ENCODE assay signal across 8 mouse cellular contexts in the genomic region with DNA sequence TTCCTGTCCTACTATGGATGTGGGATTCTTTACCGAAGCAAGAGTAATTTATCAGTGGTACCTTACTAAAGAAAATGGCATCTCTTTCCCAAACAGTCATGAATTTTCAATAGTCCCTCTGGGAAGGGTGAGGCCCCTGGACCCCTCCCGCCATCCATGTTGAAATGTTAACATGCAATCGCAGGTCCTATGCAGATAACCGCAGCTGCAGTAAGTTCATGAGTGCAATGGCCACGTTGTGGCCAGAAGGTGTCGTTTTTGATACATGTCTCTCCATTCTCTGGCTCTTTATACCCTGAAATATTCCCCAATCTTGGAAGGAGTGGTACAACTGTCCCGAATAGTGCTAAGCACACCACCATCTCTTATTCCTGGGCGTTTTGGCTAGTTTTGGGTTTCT. TPM values are rescaled to one million over a fixed set of nuclear protein-coding genes. Genes with fewer than 3 reads are reported as not detected.
A peak's percentile ranks its signal among the peaks of the same experiment; 100 is the strongest.
DNase-seq lines count a peak whose midpoint lies in the region; ATAC-seq and TF ChIP-seq lines count a peak whose summit lies in the region.

No protein-coding gene starts in this region.

- H3K9me3 ChIP-seq in ES-Bruce4 (replicated peaks; ENCODE audit: control insufficient read depth, insufficient read depth, low read length, poor library complexity, severe bottlenecking), result no peaks in the 10 kb centered on the region
- no peaks in the 10 kb centered on the region for H3K9me3 ChIP-seq in forebrain, embryonic 13.5 days (replicated peaks)
- no peaks in the 10 kb centered on the region for H3K9me3 ChIP-seq in limb, embryonic 15.5 days
- no peaks in the 10 kb centered on the region for H3K9me3 ChIP-seq in stomach, postnatal 0 days (ENCODE audit: control insufficient read depth, low read length)

- no peak for ATAC-seq in forebrain, embryonic 13.5 days
- ATAC-seq in limb, embryonic 15.5 days (ENCODE audit: insufficient number of reproducible peaks, low FRiP score, low TSS enrichment, low read depth), result no peak
- no peak for ATAC-seq in stomach, postnatal 0 days (ENCODE audit: low FRiP score, low TSS enrichment)
- ATAC-seq in monocyte, adult 5-6 weeks (replicated peaks; ENCODE audit: insufficient number of reproducible peaks, low FRiP score, low TSS enrichment, poor library complexity, severe bottlenecking), result no peak

- peak; percentile 30 for DNase-seq in cerebellum, adult 9-11 months
- no peak for DNase-seq in cerebellum, postnatal 4 days (ENCODE audit: low spot score in 2 of 2)
- no peak for DNase-seq in stomach, postnatal 0 days (ENCODE audit: low spot score)
- DNase-seq in B cell, adult 2 months, result no peak

- TF ChIP-seq EP300 in ES-Bruce4 (IDR thresholded peaks at IDR 0.05; ENCODE audit: insufficient read depth, low read depth, low read length), result no peak
- no peak for TF ChIP-seq EP300 in stomach, postnatal 0 days (optimal IDR thresholded peaks at IDR 0.05)

- peak overlapping the region; percentile 86 for H3K4me2 ChIP-seq in forebrain, embryonic 13.5 days
- H3K4me2 ChIP-seq in limb, embryonic 15.5 days, result peak overlapping the region; percentile 86
- peak overlapping the region; percentile 75 for H3K4me2 ChIP-seq in stomach, postnatal 0 days (replicated peaks; ENCODE audit: low read depth)

- peak overlapping the region; percentile 94 for H3K27ac ChIP-seq in ES-Bruce4 (ENCODE audit: insufficient read depth, low read length)
- no peak overlapping the region; the same call in 1 of the 2 replicates for H3K27ac ChIP-seq in forebrain, embryonic 13.5 days
- no peak overlapping the region for H3K27ac ChIP-seq in limb, embryonic 15.5 days
- H3K27ac ChIP-seq in stomach, postnatal 0 days (replicated peaks), result no peak overlapping the region

- H3K36me3 ChIP-seq in ES-Bruce4 (ENCODE audit: control insufficient read depth, insufficient read depth, low read length, poor library complexity, severe bottlenecking), result peaks cover 22% of the 10 kb centered on the region
- peaks cover 23% of the 10 kb centered on the region for H3K36me3 ChIP-seq in forebrain, embryonic 13.5 days (ENCODE audit: poor library complexity, severe bottlenecking)
- peaks cover 27% of the 10 kb centered on the region for H3K36me3 ChIP-seq in limb, embryonic 15.5 days
- peaks cover 2% of the 10 kb centered on the region; the same call in 1 of the 2 replicates for H3K36me3 ChIP-seq in stomach, postnatal 0 days (ENCODE audit: control insufficient read depth, insufficient read depth, low read length)

- 55% methylated on average over 8 of the region's 8 CpGs for WGBS in forebrain, embryonic 13.5 days
- 57% methylated on average over 8 of the region's 8 CpGs for WGBS in limb, embryonic 15.5 days
- WGBS in stomach, postnatal 0 days, result 49% methylated on average over 8 of the region's 8 CpGs

- no peak for TF ChIP-seq CTCF in ES-Bruce4 (IDR thresholded peaks at IDR 0.05; ENCODE audit: low read depth, low read length)
- TF ChIP-seq CTCF in stomach, postnatal 0 days (IDR thresholded peaks at IDR 0.05; ENCODE audit: low read depth), result peak; percentile 50

- no peaks in the 10 kb centered on the region for H3K4me1 ChIP-seq in ES-Bruce4 (ENCODE audit: control insufficient read depth, insufficient read depth, low read length)
- peaks cover 21% of the 10 kb centered on the region for H3K4me1 ChIP-seq in forebrain, embryonic 13.5 days
- peaks cover 14% of the 10 kb centered on the region for H3K4me1 ChIP-seq in limb, embryonic 15.5 days
- H3K4me1 ChIP-seq in stomach, postnatal 0 days (replicated peaks; ENCODE audit: control insufficient read depth, insufficient read depth), result 0 out of 2 replicates have a peak, but pooled peaks cover 3% of the 10 kb centered on the region

- H3K4me3 ChIP-seq in ES-Bruce4 (ENCODE audit: low read depth, low read length), result peak overlapping the region; percentile 75
- H3K4me3 ChIP-seq in forebrain, embryonic 13.5 days, result peak overlapping the region; percentile 71
- peak overlapping the region; percentile 81 for H3K4me3 ChIP-seq in limb, embryonic 15.5 days
- peak overlapping the region; percentile 84; the same call in 1 of the 2 replicates for H3K4me3 ChIP-seq in stomach, postnatal 0 days (ENCODE audit: low read depth, low read length)

- H3K27me3 ChIP-seq in ES-Bruce4 (ENCODE audit: control insufficient read depth, insufficient read depth, low read length, poor library complexity, severe bottlenecking), result no peaks in the 10 kb centered on the region
- no peaks in the 10 kb centered on the region for H3K27me3 ChIP-seq in forebrain, embryonic 13.5 days
- no peaks in the 10 kb centered on the region for H3K27me3 ChIP-seq in limb, embryonic 15.5 days
- no peaks in the 10 kb centered on the region for H3K27me3 ChIP-seq in stomach, postnatal 0 days (ENCODE audit: control insufficient read depth, insufficient read depth, low read length)

- TF ChIP-seq POLR2A in ES-Bruce4 (IDR thresholded peaks at IDR 0.05; ENCODE audit: insufficient read depth, low read length), result no peak

- H3K9ac ChIP-seq in ES-Bruce4 (ENCODE audit: low read depth, poor library complexity, severe bottlenecking), result peak overlapping the region; percentile 94
- no peak overlapping the region for H3K9ac ChIP-seq in forebrain, embryonic 13.5 days
- no peak overlapping the region for H3K9ac ChIP-seq in limb, embryonic 15.5 days
- no peak overlapping the region for H3K9ac ChIP-seq in stomach, postnatal 0 days (ENCODE audit: low read length)

RNA-seq across cellular contexts. Expression of a gene that starts 0.8 kb away (rescaled TPM):
- 60.6 and 65.1 TPM in 2 replicates for polyA plus RNA-seq in ES-Bruce4 (2011; ENCODE audit: insufficient read depth, insufficient read length, low read depth, missing spikeins)
- polyA plus RNA-seq in forebrain, embryonic 13.5 days (2015; fragmentation: Nextera tagmentation; extraction: Ambion mirVana), result 125 and 126 TPM in 2 replicates
- polyA plus RNA-seq in limb, embryonic 15.5 days (2015; fragmentation: Nextera tagmentation; extraction: Ambion mirVana), result 52.5 and 54.9 TPM in 2 replicates
- 36.9 and 38.2 TPM in 2 replicates for polyA plus RNA-seq in stomach, postnatal 0 days (2015; fragmentation: Nextera tagmentation; extraction: Ambion mirVana)
- 75.3 to 119 TPM (median 109 TPM) in 3 replicates for total RNA-seq in monocyte, adult 5-6 weeks (2017)

RNA-seq across cellular contexts. Expression of a gene that starts 13.4 kb away (rescaled TPM):
- not detected in 2 replicates for polyA plus RNA-seq in ES-Bruce4 (2011; ENCODE audit: insufficient read depth, insufficient read length, low read depth, missing spikeins)
- not detected in 2 replicates for polyA plus RNA-seq in forebrain, embryonic 13.5 days (2015; fragmentation: Nextera tagmentation; extraction: Ambion mirVana)
- not detected in 2 replicates for polyA plus RNA-seq in limb, embryonic 15.5 days (2015; fragmentation: Nextera tagmentation; extraction: Ambion mirVana)
- not detected in 2 replicates for polyA plus RNA-seq in stomach, postnatal 0 days (2015; fragmentation: Nextera tagmentation; extraction: Ambion mirVana)
- total RNA-seq in monocyte, adult 5-6 weeks (2017), result not detected in 3 replicates

RNA-seq across cellular contexts. Expression of a gene that starts 57.0 kb away (rescaled TPM):
- not detected in 2 replicates for polyA plus RNA-seq in ES-Bruce4 (2011; ENCODE audit: insufficient read depth, insufficient read length, low read depth, missing spikeins)
- 9.5 and 10.4 TPM in 2 replicates for polyA plus RNA-seq in forebrain, embryonic 13.5 days (2015; fragmentation: Nextera tagmentation; extraction: Ambion mirVana)
- polyA plus RNA-seq in limb, embryonic 15.5 days (2015; fragmentation: Nextera tagmentation; extraction: Ambion mirVana), result 119 and 143 TPM in 2 replicates
- polyA plus RNA-seq in stomach, postnatal 0 days (2015; fragmentation: Nextera tagmentation; extraction: Ambion mirVana), result 48.9 and 54.0 TPM in 2 replicates
- 6,968 to 13,798 TPM (median 13,210 TPM) in 3 replicates for total RNA-seq in monocyte, adult 5-6 weeks (2017)

Comparison
In these comparisons a context has a peak if more than half of its experiments do, and no peak if none do; other contexts are left out.
1. RNA of a gene that starts 57.0 kb away (polyA plus RNA-seq): 119 to 143 TPM in limb, embryonic 15.5 days, 48.9 to 54.0 TPM in stomach, postnatal 0 days and 9.5 to 10.4 TPM in forebrain, embryonic 13.5 days; not detected in ES-Bruce4; every median in the first group is over 10 times any median in the second.
2. Peak in every context shown above with its lines, with median percentiles within 50 percentile points of each other: H3K4me3 ChIP-seq and H3K4me2 ChIP-seq.